ENCODE assay signal across 27 mouse cellular contexts in genomic region chr8:108662766-108663165, GRCm38 (mm10).
DNase-seq lines count a peak whose midpoint lies in the region; ATAC-seq and TF ChIP-seq lines count a peak whose summit lies in the region.
"Had no signal": no experiment of that assay in that cellular context is flagged by ENCODE, and none has a peak within 500 bp of the region (broad histone marks: within the 10 kb centered on the region; RNA-seq: fewer than 3 reads in every experiment).

No protein-coding gene starts in this region.

- intact Hi-C loops in gastrocnemius, postnatal 14 days (cut with DNase I; ENCODE audit: low total_unique reads) = no loop called here

- ATAC-seq in monocyte, adult 5-6 weeks (replicated peaks; ENCODE audit: insufficient number of reproducible peaks, low FRiP score, low TSS enrichment, poor library complexity, severe bottlenecking) = 0 out of 2 replicates have a peak, but pooled peaks have one; percentile 27
- ATAC-seq: intestine, embryonic 16.5 days had no signal

- H3K36me3 ChIP-seq in kidney, adult 2 months (ENCODE audit: control insufficient read depth, insufficient read depth, low read length) = no peaks in the 10 kb centered on the region
- H3K36me3 ChIP-seq in heart, embryonic 10.5 days = no peaks in the 10 kb centered on the region
- H3K36me3 ChIP-seq: embryonic facial prominence, embryonic 10.5 days; embryonic facial prominence, embryonic 15.5 days; forebrain, embryonic 12.5 days; heart, embryonic 12.5 days; hindbrain, embryonic 13.5 days; limb, embryonic 10.5 days; limb, embryonic 15.5 days; liver, embryonic 13.5 days; midbrain, embryonic 12.5 days had no signal

- H3K27me3 ChIP-seq in kidney, adult 2 months (replicated peaks; ENCODE audit: control insufficient read depth, insufficient read depth, low read length) = no peaks in the 10 kb centered on the region
- H3K27me3 ChIP-seq in heart, embryonic 10.5 days (ENCODE audit: insufficient read depth, poor library complexity, severe bottlenecking) = no peaks in the 10 kb centered on the region
- H3K27me3 ChIP-seq: embryonic facial prominence, embryonic 15.5 days; forebrain, embryonic 12.5 days; heart, embryonic 12.5 days; hindbrain, embryonic 13.5 days; limb, embryonic 15.5 days; liver, embryonic 13.5 days; megakaryocyte, embryonic 14.5 days; midbrain, embryonic 12.5 days had no signal

- H3K9me3 ChIP-seq in heart, embryonic 10.5 days = no peaks in the 10 kb centered on the region
- H3K9me3 ChIP-seq: embryonic facial prominence, embryonic 10.5 days; embryonic facial prominence, embryonic 15.5 days; forebrain, embryonic 12.5 days; heart, embryonic 12.5 days; hindbrain, embryonic 13.5 days; limb, embryonic 10.5 days; limb, embryonic 15.5 days; liver, embryonic 13.5 days; midbrain, embryonic 12.5 days had no signal

- DNase-seq in kidney, adult 2 months = peak; percentile 7
- DNase-seq in kidney, adult 8-10 months = no peak
- DNase-seq in 416B (ENCODE audit: low read depth) = peak; percentile 20
- no peak for DNase-seq in heart, embryonic 10.5 days (ENCODE audit: low spot score)
- DNase-seq in gastrocnemius, postnatal 14 days = no peak
- DNase-seq: B cell, adult 2 months; cerebellum, adult 18-20 months; cerebellum, postnatal 10 days; gastrocnemius, postnatal 25 days; heart, adult 18-20 months; heart, postnatal 4 days; kidney, postnatal 14 days; layer of hippocampus, adult 9-11 months; liver, embryonic 13.5 days; thymus, postnatal 4 days had no signal

- no peak overlapping the region for H3K4me3 ChIP-seq in kidney, adult 2 months (ENCODE audit: insufficient read depth, low read depth, low read length)
- no peak overlapping the region for H3K4me3 ChIP-seq in bone marrow macrophage, adult 2 months (ENCODE audit: insufficient read depth, low read length)
- no peak overlapping the region for H3K4me3 ChIP-seq in heart, embryonic 10.5 days
- H3K4me3 ChIP-seq: embryonic facial prominence, embryonic 10.5 days; embryonic facial prominence, embryonic 15.5 days; forebrain, embryonic 12.5 days; heart, embryonic 12.5 days; hindbrain, embryonic 13.5 days; limb, embryonic 10.5 days; limb, embryonic 15.5 days; liver, embryonic 13.5 days; megakaryocyte, embryonic 14.5 days; midbrain, embryonic 12.5 days had no signal

- H3K27ac ChIP-seq in kidney, adult 2 months (ENCODE audit: insufficient read depth, low read depth, low read length) = no peak overlapping the region
- peak overlapping the region; percentile 22; the same call in 1 of the 2 replicates for H3K27ac ChIP-seq in bone marrow macrophage, adult 2 months (ENCODE audit: insufficient read depth, low read depth, low read length)
- H3K27ac ChIP-seq in heart, embryonic 10.5 days = no peak overlapping the region
- H3K27ac ChIP-seq: embryonic facial prominence, embryonic 10.5 days; embryonic facial prominence, embryonic 15.5 days; forebrain, embryonic 12.5 days; hindbrain, embryonic 13.5 days; limb, embryonic 15.5 days; liver, embryonic 13.5 days; midbrain, embryonic 12.5 days had no signal

- no peaks in the 10 kb centered on the region for H3K4me1 ChIP-seq in kidney, adult 2 months (ENCODE audit: control insufficient read depth, insufficient read depth, low read length)
- peaks cover 10% of the 10 kb centered on the region; the same call in 1 of the 2 replicates for H3K4me1 ChIP-seq in bone marrow macrophage, adult 2 months (ENCODE audit: control insufficient read depth, insufficient read depth, low read length)
- peaks cover 7% of the 10 kb centered on the region for H3K4me1 ChIP-seq in heart, embryonic 10.5 days
- H3K4me1 ChIP-seq: embryonic facial prominence, embryonic 15.5 days; heart, embryonic 12.5 days; hindbrain, embryonic 13.5 days; liver, embryonic 13.5 days; megakaryocyte, embryonic 14.5 days; midbrain, embryonic 12.5 days had no signal

- TF ChIP-seq CTCF in kidney, adult 2 months (conservative IDR thresholded peaks at IDR 0.05; ENCODE audit: insufficient read depth, insufficient read length, low read depth, low read length) = no peak
- TF ChIP-seq CTCF in bone marrow macrophage, adult 2 months (IDR thresholded peaks at IDR 0.05; ENCODE audit: low read depth, low read length) = no peak

- 71% methylated on average over 3 of the region's 3 CpGs for WGBS in kidney, adult 2 months
- 81% methylated on average over 3 of the region's 3 CpGs for WGBS in heart, embryonic 10.5 days

- no peak for TF ChIP-seq POLR2A in kidney, adult 2 months (IDR thresholded peaks at IDR 0.05; ENCODE audit: low read depth, low read length)
- no peak for TF ChIP-seq POLR2A in bone marrow macrophage, adult 2 months (IDR thresholded peaks at IDR 0.05; ENCODE audit: borderline replicate concordance, low read depth, low read length)

Comparison
In these comparisons a context has a peak if more than half of its experiments do, and no peak if none do; other contexts are left out.
1. DNase-seq: peak in kidney, adult 2 months (single experiment) and 416B (single experiment); none in kidney, adult 8-10 months (0 of 2), heart, embryonic 10.5 days (single experiment) and gastrocnemius, postnatal 14 days (single experiment).